Mouse (Mus musculus) erythroblast, embryonic 14.5 days (primary cell): ENCODE results near the gene Mpped1. TPM values are rescaled to one million over a fixed set of nuclear protein-coding genes. Genes with fewer than 3 reads are reported as not detected.

ENCODE experiments used
- H3K27me3 ChIP-seq: 2 replicates; pipeline ENCODE4 v1.6.1; 2012; ENCODE audit warnings: inconsistent platforms; ENCODE audit not compliant: control insufficient read depth
- H3K36me3 ChIP-seq: 2 replicates; pipeline ENCODE4 v1.6.1; 2012; ENCODE audit warnings: mild to moderate bottlenecking, inconsistent platforms; ENCODE audit not compliant: control insufficient read depth
- H3K4me1 ChIP-seq: 2 replicates; pipeline ENCODE4 v1.6.1; 2012; ENCODE audit warnings: inconsistent platforms; ENCODE audit not compliant: control insufficient read depth
- H3K4me3 ChIP-seq: replicated peaks from 2 replicates; pipeline ENCODE3; 2012; ENCODE audit warnings: moderate library complexity, mild to moderate bottlenecking, inconsistent platforms
- H3K9me3 ChIP-seq: 2 replicates; pipeline ENCODE4 v1.6.1; 2012; ENCODE audit warnings: low read length, inconsistent platforms, mixed read lengths; ENCODE audit not compliant: control insufficient read depth
- GATA1 ChIP-seq: IDR thresholded peaks from 2 replicates; pipeline ENCODE4 v1.6.1; 2012; ENCODE audit warnings: low read length, inconsistent platforms, mixed read lengths
- TAL1 ChIP-seq: IDR thresholded peaks from 3 replicates; pipeline ENCODE4 v1.6.1; 2012; ENCODE audit warnings: low read length, inconsistent platforms, mixed read lengths
- polyA plus RNA-seq: library from polyadenylated mRNA; stranded (reverse); fragments of >175 nt; gene quantifications from 2 replicates; pipeline ENCODE4 v1.2.3, GENCODE M21; 2012

Mpped1 gene
- polyA plus RNA-seq, 1 experiment: not detected

DNA sequence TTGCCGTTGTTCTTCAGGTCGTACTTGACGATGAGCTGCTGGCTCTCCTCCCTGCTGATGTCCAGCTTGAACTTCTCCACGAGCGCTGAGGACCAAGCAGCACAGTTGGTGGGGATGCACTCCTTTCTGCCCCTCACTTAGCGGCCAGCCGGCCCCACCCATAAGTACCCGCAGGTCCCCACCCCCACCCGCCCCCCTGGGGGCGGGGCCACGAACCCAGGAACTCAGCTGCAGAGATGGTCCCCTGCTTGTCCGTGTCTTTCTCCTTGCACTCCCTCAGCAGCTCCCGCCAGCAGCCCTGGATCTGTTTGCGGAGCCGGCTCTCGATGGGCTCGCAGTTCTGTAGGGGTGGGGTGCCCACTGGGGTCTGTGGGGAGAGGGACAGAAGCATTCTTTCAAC, 91.7 kb downstream of the Mpped1 start:
- TF ChIP-seq GATA1: no peak
- TF ChIP-seq TAL1: no peak
- H3K4me3 ChIP-seq: no peak overlapping the region
- H3K9me3 ChIP-seq: no peaks in the 10 kb centered on the region

DNA sequence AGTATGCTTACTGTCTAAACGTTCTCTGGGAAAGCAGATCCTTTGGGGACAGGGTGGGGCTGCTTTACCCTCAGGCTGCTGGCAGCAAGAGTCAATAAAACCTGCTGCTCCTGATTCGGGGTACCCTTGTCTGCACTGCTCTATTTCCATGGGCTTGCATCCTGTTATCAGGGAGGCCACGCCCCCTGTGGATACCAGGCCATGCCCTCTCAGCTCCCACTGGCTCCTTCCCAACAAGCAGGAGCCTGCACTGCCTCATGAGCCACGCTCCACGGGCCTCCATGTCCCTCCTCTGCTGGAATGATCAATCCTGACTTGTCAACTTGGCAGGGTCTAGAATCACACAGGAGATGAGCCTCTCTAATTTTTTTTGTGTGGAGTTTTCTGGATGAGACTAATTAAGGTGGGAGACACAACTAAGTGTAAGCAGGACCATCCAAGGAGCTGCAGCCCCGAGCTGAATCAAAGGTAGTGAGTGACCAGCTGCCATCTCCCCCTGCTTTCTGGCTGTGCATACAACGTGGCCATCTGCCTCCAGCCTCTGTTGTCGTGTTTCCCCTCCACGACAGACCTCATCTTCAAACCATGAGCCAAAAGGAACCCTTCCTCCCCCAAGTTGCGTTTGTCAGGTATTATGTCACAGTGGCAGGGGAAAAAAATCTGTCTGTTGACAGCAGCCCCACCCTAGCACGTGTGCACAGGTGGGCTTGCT, 98.0 kb downstream of the Mpped1 start:
- Histone ChIP-seq H3K9me3 (no peaks in the 10 kb centered on the region), H3K4me3 (no peak overlapping the region), H3K27me3 (no peaks in the 10 kb centered on the region), H3K4me1 (no peaks in the 10 kb centered on the region), H3K36me3 (no peaks in the 10 kb centered on the region)
- TF ChIP-seq GATA1 (no peak), TAL1 (no peak)

More for the DNA sequence above, 91.7 kb downstream of the Mpped1 start:
- no peaks in the 10 kb centered on the region for H3K36me3 ChIP-seq
- no peaks in the 10 kb centered on the region for H3K27me3 ChIP-seq
- H3K4me1 ChIP-seq: no peaks in the 10 kb centered on the region

- H3K4me3 ChIP-seq: no peak overlapping the region
- H3K4me1 ChIP-seq: no peaks in the 10 kb centered on the region
- TF ChIP-seq TAL1 (no peak), GATA1 (no peak)
Observed at GRCm38 (mm10) chr15:83877898-83878297, 98.6 kb downstream of the Mpped1 start.

DNA sequence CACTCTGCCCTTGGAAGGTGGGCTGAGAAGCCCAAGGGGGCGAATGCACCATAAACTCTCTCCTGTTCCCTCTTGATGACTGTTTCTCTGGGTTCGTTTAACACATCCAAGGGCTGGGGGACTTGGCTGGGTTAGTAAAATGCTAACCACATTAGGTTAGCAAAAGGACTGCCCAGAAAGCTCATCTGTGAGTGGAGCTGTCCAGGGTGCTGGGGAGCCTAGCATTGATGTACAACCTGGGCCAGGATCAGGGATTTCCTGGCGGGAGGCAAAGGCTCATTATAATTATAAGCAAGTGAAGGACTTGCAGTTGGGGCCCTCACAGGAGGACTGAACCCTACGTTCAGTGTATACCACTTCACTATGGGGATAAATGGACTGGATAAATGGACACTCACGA, 100.6 kb downstream of the Mpped1 start:
- TF ChIP-seq TAL1 (no peak), GATA1 (no peak)
- H3K9me3 ChIP-seq: peaks cover 14% of the 10 kb centered on the region

More at GRCm38 (mm10) chr15:83877898-83878297, 98.6 kb downstream of the Mpped1 start:
- H3K9me3 ChIP-seq: no peaks in the 10 kb centered on the region
- no peaks in the 10 kb centered on the region for H3K27me3 ChIP-seq
- H3K36me3 ChIP-seq: no peaks in the 10 kb centered on the region

GRCm38 (mm10) chr15:83883821-83884220, 104.6 kb downstream of the Mpped1 start:
- Histone ChIP-seq H3K9me3 (peaks cover 16% of the 10 kb centered on the region), H3K4me3 (no peak overlapping the region), H3K27me3 (no peaks in the 10 kb centered on the region; the same call in 1 of the 2 replicates), H3K4me1 (no peaks in the 10 kb centered on the region), H3K36me3 (no peaks in the 10 kb centered on the region)
- TF ChIP-seq GATA1 (no peak), TAL1 (no peak)

More for the DNA sequence above, 100.6 kb downstream of the Mpped1 start:
- no peaks in the 10 kb centered on the region for H3K36me3 ChIP-seq
- H3K4me3 ChIP-seq: no peak overlapping the region
- no peaks in the 10 kb centered on the region; the same call in 1 of the 2 replicates for H3K27me3 ChIP-seq
- H3K4me1 ChIP-seq: no peaks in the 10 kb centered on the region

- H3K4me3 ChIP-seq: no peak overlapping the region
Observed at GRCm38 (mm10) chr15:83884291-83884690, 105.0 kb downstream of the Mpped1 start.

DNA sequence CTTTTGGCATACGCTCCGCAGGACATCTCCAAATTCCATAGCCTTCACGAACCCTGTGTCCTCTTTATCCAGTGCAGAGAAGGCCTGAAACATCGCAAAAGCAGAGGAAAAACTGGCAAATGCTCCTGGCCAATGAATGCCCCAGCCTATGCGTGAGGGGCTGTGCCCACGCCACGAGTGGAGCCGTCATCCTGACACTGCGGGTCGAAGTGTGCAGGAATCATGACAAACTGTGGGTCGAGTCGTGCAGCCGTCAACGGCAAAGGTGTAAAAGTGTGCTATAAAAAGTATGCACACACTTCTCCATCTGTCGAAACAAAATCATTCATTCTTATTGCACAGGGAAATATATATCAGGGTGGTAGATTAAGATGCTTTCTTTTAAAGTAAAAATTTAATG, 113.6 kb downstream of the Mpped1 start:
- TF ChIP-seq TAL1 (no peak), GATA1 (no peak)
- Histone ChIP-seq H3K4me1 (no peaks in the 10 kb centered on the region), H3K9me3 (no peaks in the 10 kb centered on the region), H3K36me3 (no peaks in the 10 kb centered on the region), H3K4me3 (no peak overlapping the region), H3K27me3 (no peaks in the 10 kb centered on the region)

More at GRCm38 (mm10) chr15:83884291-83884690, 105.0 kb downstream of the Mpped1 start:
- Histone ChIP-seq H3K36me3 (no peaks in the 10 kb centered on the region), H3K27me3 (no peaks in the 10 kb centered on the region; the same call in 1 of the 2 replicates), H3K9me3 (peaks cover 16% of the 10 kb centered on the region), H3K4me1 (no peaks in the 10 kb centered on the region)
- TF ChIP-seq GATA1 (no peak), TAL1 (no peak)

DNA sequence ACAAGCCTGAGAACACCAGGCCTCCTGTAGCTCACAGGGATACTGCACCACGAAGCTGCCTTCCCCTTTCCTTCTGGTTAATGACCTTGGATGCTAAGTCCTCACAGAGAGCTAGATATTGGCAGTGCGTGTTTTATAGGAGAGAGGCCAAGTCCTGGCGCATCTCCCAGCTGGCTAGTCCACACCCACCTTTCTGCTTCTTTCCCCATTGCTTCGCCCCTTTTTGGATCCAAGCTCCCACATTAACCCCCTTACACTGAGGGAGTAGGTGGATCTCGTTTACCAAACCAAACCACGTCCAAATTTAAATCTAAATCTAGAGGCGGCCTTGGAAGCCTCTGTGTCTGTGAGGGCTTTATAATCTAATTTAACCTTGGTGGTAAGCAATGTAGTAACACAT, 115.0 kb downstream of the Mpped1 start:
- no peaks in the 10 kb centered on the region for H3K9me3 ChIP-seq
- no peaks in the 10 kb centered on the region for H3K4me1 ChIP-seq
- H3K27me3 ChIP-seq: no peaks in the 10 kb centered on the region
- no peaks in the 10 kb centered on the region for H3K36me3 ChIP-seq
- no peak for TF ChIP-seq GATA1
- no peak for TF ChIP-seq TAL1
- H3K4me3 ChIP-seq: no peak overlapping the region

GRCm38 (mm10) chr15:83896011-83896410, 116.7 kb downstream of the Mpped1 start:
- H3K27me3 ChIP-seq: no peaks in the 10 kb centered on the region
- H3K4me3 ChIP-seq: no peak overlapping the region
- H3K4me1 ChIP-seq: no peaks in the 10 kb centered on the region
- no peak for TF ChIP-seq GATA1
- TF ChIP-seq TAL1: no peak
- no peaks in the 10 kb centered on the region for H3K36me3 ChIP-seq
- no peaks in the 10 kb centered on the region for H3K9me3 ChIP-seq

GRCm38 (mm10) chr15:83897286-83897685, 118.0 kb downstream of the Mpped1 start:
- H3K4me1 ChIP-seq: no peaks in the 10 kb centered on the region
- H3K9me3 ChIP-seq: peaks cover 2% of the 10 kb centered on the region; the same call in 1 of the 2 replicates
- no peak overlapping the region for H3K4me3 ChIP-seq
- H3K36me3 ChIP-seq: no peaks in the 10 kb centered on the region
- no peak for TF ChIP-seq TAL1
- TF ChIP-seq GATA1: no peak
- H3K27me3 ChIP-seq: no peaks in the 10 kb centered on the region
